Mouse (Mus musculus): ENCODE measurements around the gene Tmsb15l.

GRCm38 (mm10) chrX:137017668-137018067 lies 41.0 kb upstream of the Tmsb15l start:
- TF ChIP-seq CTCF (IDR thresholded peaks at IDR 0.05; ENCODE audit: borderline replicate concordance, control insufficient read depth, extremely low read depth, insufficient read depth, low read length, poor library complexity) (no peak), POLR2A (IDR thresholded peaks at IDR 0.05; ENCODE audit: control insufficient read depth, extremely low read depth, insufficient read depth, low read length, poor library complexity) (no peak)
